Mouse (Mus musculus) CH12.LX (cell line): ENCODE results near the gene Herc3.

Experiments used
- CTCF ChIP-seq, 2 experiments: IDR thresholded peaks in 1 of 2; conservative IDR thresholded peaks in 1 of 2; 2 replicates each; pipeline ENCODE4 v1.5.1; 2011 to 2012; ENCODE audit warnings: low read depth in 2 of 2, low read length in 2 of 2, improper control_type of control experiment in 1 of 2, inconsistent platforms in 1 of 2, mild to moderate bottlenecking in 1 of 2, moderate library complexity in 1 of 2
- EP300 ChIP-seq: IDR thresholded peaks from 2 replicates; pipeline ENCODE4 v1.6.1; 2011; ENCODE audit warnings: low read length, improper control_type of control experiment
- HCFC1 ChIP-seq: IDR thresholded peaks from 2 replicates; pipeline ENCODE4 v1.6.1; 2012; ENCODE audit warnings: low read depth, mild to moderate bottlenecking, inconsistent platforms, low read length, improper control_type of control experiment
- MAFK ChIP-seq: IDR thresholded peaks from 2 replicates; pipeline ENCODE4 v1.6.1; 2011; ENCODE audit warnings: low read length, improper control_type of control experiment; ENCODE audit not compliant: insufficient replicate concordance
- MXI1 ChIP-seq: IDR thresholded peaks from 2 replicates; pipeline ENCODE4 v1.6.1; 2011; ENCODE audit warnings: mild to moderate bottlenecking, low read depth, low read length, improper control_type of control experiment
- PAX5 ChIP-seq: IDR thresholded peaks from 2 replicates; pipeline ENCODE4 v1.6.1; 2012; ENCODE audit warnings: low read length, inconsistent platforms, mixed read lengths
- POLR2A ChIP-seq: IDR thresholded peaks from 2 replicates; pipeline ENCODE4 v1.6.1; 2011; ENCODE audit warnings: low read depth, mild to moderate bottlenecking, improper control_type of control experiment, low read length
- TBP ChIP-seq: conservative IDR thresholded peaks from 2 replicates; pipeline ENCODE4 v1.6.1; 2011; ENCODE audit warnings: low read depth, low read length, improper control_type of control experiment
- TCF12 ChIP-seq: IDR thresholded peaks from 2 replicates; pipeline ENCODE4 v1.6.1; 2014; ENCODE audit warnings: low read depth, mild to moderate bottlenecking, inconsistent platforms, low read length, improper control_type of control experiment
- USF1 ChIP-seq: IDR thresholded peaks from 2 replicates; pipeline ENCODE4 v1.6.1; 2014; ENCODE audit warnings: low read depth, mild to moderate bottlenecking, inconsistent platforms, low read length, improper control_type of control experiment
- USF2 ChIP-seq: conservative IDR thresholded peaks from 2 replicates; pipeline ENCODE4 v1.6.1; 2011; ENCODE audit warnings: low read depth, low read length, improper control_type of control experiment

GRCm38 (mm10) chr6:58964091-58964490 lies 132.8 kb downstream of the Herc3 start:
- TF ChIP-seq CTCF (conservative IDR thresholded peaks at IDR 0.05 in 1 of 2, IDR thresholded peaks at IDR 0.05 in 1 of 2; ENCODE audit: low read depth in 2 of 2, low read length in 2 of 2), result no peak
- no peak for TF ChIP-seq USF1
- no peak for TF ChIP-seq TBP
- TF ChIP-seq POLR2A, result no peak
- TF ChIP-seq MAFK, result no peak
- no peak for TF ChIP-seq TCF12
- no peak for TF ChIP-seq MXI1
- no peak for TF ChIP-seq HCFC1
- TF ChIP-seq EP300, result no peak
- no peak for TF ChIP-seq PAX5
- no peak for TF ChIP-seq USF2
